Mouse (Mus musculus): Measurements from ENCODE around the gene Cenph.

DNA sequence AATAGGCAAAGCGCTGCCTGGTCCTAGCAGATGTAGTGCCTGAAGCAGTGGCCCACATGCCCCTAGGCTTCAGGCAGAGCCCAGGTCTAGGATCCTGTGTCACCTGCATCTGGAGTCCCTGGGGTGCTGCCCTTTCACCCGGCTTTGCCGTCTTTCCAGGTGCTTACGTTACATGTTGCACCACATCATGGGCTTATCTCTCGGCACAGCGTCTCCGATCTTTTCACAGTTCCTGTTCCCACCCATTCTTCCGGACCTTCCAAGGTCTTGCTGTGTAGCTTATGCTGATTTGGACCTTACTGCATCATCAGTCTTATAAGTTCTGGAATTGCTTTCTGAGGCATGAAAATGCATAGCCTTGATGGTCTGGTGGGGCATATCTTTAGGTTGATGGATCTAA lies 23.2 kb downstream of the Cenph start:
- no peak for TF ChIP-seq POLR2A (IDR thresholded peaks at IDR 0.05; ENCODE audit: insufficient read length, low read depth)
- TF ChIP-seq MYOG (IDR thresholded peaks at IDR 0.05; ENCODE audit: control insufficient read depth in 1 of 3, insufficient read depth in 1 of 3, insufficient read length in 2 of 3, low read depth in 2 of 3), result no peak
- no peak for TF ChIP-seq SRF (IDR thresholded peaks at IDR 0.05; ENCODE audit: control insufficient read depth, insufficient read length, low read depth)
- TF ChIP-seq TCF12 (IDR thresholded peaks at IDR 0.05; ENCODE audit: insufficient read depth, poor library complexity, severe bottlenecking), result no peak
- TF ChIP-seq POLR2AphosphoS2 (IDR thresholded peaks at IDR 0.05; ENCODE audit: insufficient read length, low read depth), result no peak
- TF ChIP-seq E2F4 (IDR thresholded peaks at IDR 0.05; ENCODE audit: insufficient read depth), result no peak
- TF ChIP-seq TCF3 (IDR thresholded peaks at IDR 0.05; ENCODE audit: insufficient read length, low read depth), result no peak
- TF ChIP-seq REST (IDR thresholded peaks at IDR 0.05; ENCODE audit: insufficient read depth, insufficient read length), result no peak
- TF ChIP-seq MAX (IDR thresholded peaks at IDR 0.05; ENCODE audit: low read depth), result no peak
- no peak for TF ChIP-seq USF1 (IDR thresholded peaks at IDR 0.05; ENCODE audit: low read depth)
